Mouse (Mus musculus) forebrain, embryonic 13.5 days (tissue): Measurements from ENCODE around the gene Carm1. TPM values are rescaled to one million over a fixed set of nuclear protein-coding genes. Genes with fewer than 3 reads are reported as not detected.
A peak's percentile ranks its signal among the peaks of the same experiment; 100 is the strongest.
"Not testable (repeated sequence)": the region's sequence is repeated elsewhere in the genome, so short reads cannot be mapped to it uniquely, and the experiment has no call there.

Experiments
- ATAC-seq: fragments of 200-750 bp; cut with Nextera tagmentation; 2 replicates; pipeline ENCODE4 v1.8.0; 2017
- H3K27ac ChIP-seq: fragments of 300-500 bp; sonication (generic); 2 replicates; pipeline ENCODE4 v1.5.1; 2015; ENCODE audit warnings: inconsistent platforms, mild to moderate bottlenecking, moderate library complexity
- H3K27me3 ChIP-seq: fragments of 300-500 bp; sonication (generic); 2 replicates; pipeline ENCODE4 v1.6.1; 2015; ENCODE audit warnings: mild to moderate bottlenecking, inconsistent platforms
- H3K36me3 ChIP-seq: fragments of 300-500 bp; sonication (generic); 2 replicates; pipeline ENCODE4 v1.6.1; 2015; ENCODE audit warnings: mild to moderate bottlenecking, inconsistent platforms; ENCODE audit not compliant: poor library complexity, severe bottlenecking
- H3K4me1 ChIP-seq: fragments of 300-500 bp; sonication (generic); 2 replicates; pipeline ENCODE4 v1.6.1; 2015; ENCODE audit warnings: inconsistent platforms
- H3K4me2 ChIP-seq: fragments of 300-500 bp; sonication (generic); 2 replicates; pipeline ENCODE4 v1.6.1; 2015; ENCODE audit warnings: inconsistent platforms, mild to moderate bottlenecking, moderate library complexity
- H3K4me3 ChIP-seq: fragments of 300-500 bp; sonication (generic); 2 replicates; pipeline ENCODE4 v1.5.1; 2015; ENCODE audit warnings: mild to moderate bottlenecking, inconsistent platforms
- H3K9ac ChIP-seq: fragments of 300-500 bp; sonication (generic); 2 replicates; pipeline ENCODE4 v1.6.1; 2015; ENCODE audit warnings: mild to moderate bottlenecking, inconsistent platforms
- H3K9me3 ChIP-seq: fragments of 300-500 bp; sonication (generic); replicated peaks from 2 replicates; pipeline ENCODE4 v1.6.1; 2016; ENCODE audit warnings: inconsistent platforms
- WGBS: fragments of 180-500 bp; shearing (Covaris S2); methylation state at CpG from one replicate; pipeline ENCODE4 v1.1.7; 2015; 5-methylcytosine and 5-hydroxymethylcytosine counted together
- polyA plus RNA-seq: library from polyadenylated mRNA; unstranded; fragments of >200 nt; fragmentation: Nextera tagmentation; extraction: Ambion mirVana; gene quantifications from 2 replicates; pipeline ENCODE4 v1.2.1, GENCODE M21; 2015

The Carm1 gene
- polyA plus RNA-seq, 1 experiment from 2014 or later, result 28.5 TPM

- Histone ChIP-seq H3K9me3 (no peaks in the 10 kb centered on the region), H3K27me3 (no peaks in the 10 kb centered on the region), H3K36me3 (peaks cover 7% of the 10 kb centered on the region), H3K4me3 (no peak overlapping the region), H3K4me2 (no peak overlapping the region), H3K9ac (no peak overlapping the region), H3K27ac (no peak overlapping the region), H3K4me1 (peaks cover 16% of the 10 kb centered on the region)
- WGBS, result 98% methylated on average over 4 of the region's 4 CpGs
- ATAC-seq, result no peak
Measured at GRCm38 (mm10) chr9:21513466-21513865, 33.2 kb upstream of the Carm1 start.

DNA sequence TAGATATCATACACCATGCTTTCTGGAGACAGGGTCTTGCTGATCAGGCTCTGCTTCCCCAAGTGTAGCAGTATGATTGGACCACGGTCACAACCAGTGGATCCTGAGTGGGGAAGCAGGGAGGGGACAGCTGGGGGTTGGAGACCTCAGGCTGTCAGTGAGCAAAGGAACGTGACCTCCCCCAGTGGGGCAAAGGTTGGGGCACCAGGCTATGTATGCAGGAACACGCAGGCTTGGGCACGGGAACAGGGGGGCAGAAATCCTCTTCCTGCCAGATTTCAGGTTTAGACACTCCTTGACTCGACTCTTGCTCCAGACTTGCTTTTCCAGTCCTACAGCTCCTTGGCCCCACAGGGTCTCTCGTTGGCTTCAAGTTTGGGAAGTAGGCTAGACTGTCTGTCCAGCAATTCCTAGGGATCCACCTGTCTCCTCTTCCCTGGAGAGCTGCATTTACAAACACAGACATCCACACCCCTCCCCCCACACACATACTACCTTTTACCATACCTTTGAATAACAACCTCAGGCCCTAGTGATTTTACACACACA, 28.7 kb upstream of the Carm1 start:
- Histone ChIP-seq H3K36me3 (no peaks in the 10 kb centered on the region), H3K9me3 (no peaks in the 10 kb centered on the region), H3K4me2 (no peak overlapping the region), H3K4me1 (no peaks in the 10 kb centered on the region), H3K27ac (no peak overlapping the region), H3K4me3 (no peak overlapping the region), H3K9ac (no peak overlapping the region), H3K27me3 (no peaks in the 10 kb centered on the region)
- WGBS, result 88% methylated on average over 6 of the region's 6 CpGs
- ATAC-seq, result no peak

- not testable (repeated sequence) for H3K27ac ChIP-seq, H3K4me3 ChIP-seq, ATAC-seq, H3K9me3 ChIP-seq, H3K36me3 ChIP-seq, H3K27me3 ChIP-seq, H3K9ac ChIP-seq, H3K4me1 ChIP-seq, H3K4me2 ChIP-seq
- WGBS, result 84% methylated on average over 6 of the region's 6 CpGs
Measured at GRCm38 (mm10) chr9:21518690-21519089, 28.0 kb upstream of the Carm1 start.

- WGBS, result 86% methylated on average over 7 of the region's 7 CpGs
- H3K4me1 ChIP-seq, result no peaks in the 10 kb centered on the region
- no peak for ATAC-seq
- no peaks in the 10 kb centered on the region for H3K27me3 ChIP-seq
- H3K27ac ChIP-seq, result no peak overlapping the region
- H3K4me2 ChIP-seq, result no peak overlapping the region
- no peaks in the 10 kb centered on the region for H3K9me3 ChIP-seq
- no peak overlapping the region for H3K4me3 ChIP-seq
- no peak overlapping the region for H3K9ac ChIP-seq
- H3K36me3 ChIP-seq, result no peaks in the 10 kb centered on the region
Measured at GRCm38 (mm10) chr9:21525142-21525936, 21.4 kb upstream of the Carm1 start.

DNA sequence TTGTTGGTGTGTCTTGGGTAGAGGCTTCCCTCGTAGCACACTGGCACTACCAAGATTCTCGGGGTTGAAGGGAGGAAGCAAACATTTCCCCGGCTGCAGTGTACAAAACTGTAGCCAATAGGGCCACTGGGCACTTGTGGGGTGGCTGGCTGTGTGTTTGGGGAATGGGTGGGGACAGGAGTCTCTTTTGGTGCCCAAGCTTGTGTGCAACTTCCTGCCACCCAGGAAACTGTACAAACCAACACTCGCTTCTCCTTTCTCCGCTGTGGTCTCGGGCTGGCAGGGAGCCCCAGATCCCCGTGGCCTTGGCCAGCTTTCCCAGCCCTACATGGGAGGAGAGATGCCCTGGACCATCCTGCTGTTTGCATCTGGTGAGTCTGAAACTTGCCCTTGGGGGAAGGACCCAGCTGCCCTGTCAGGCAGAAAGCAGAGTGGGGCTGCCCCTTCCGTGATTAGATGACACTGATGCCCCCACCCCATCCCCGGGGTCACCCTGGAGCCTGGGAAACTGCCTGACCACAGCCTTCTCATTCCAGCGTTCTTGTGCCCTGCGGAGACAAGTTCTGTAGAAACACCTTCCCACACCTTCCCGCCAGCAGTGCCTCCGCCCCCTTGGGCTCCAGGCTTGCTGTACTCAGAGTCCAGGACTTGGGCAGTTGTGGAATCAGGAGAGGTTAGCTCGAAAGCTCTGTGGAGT, 20.6 kb upstream of the Carm1 start, which contains the start of gene AB124611:
TSS of gene AB124611 (plus strand) at position 240 of the 697 bp plus-strand sequence.
- Histone ChIP-seq H3K36me3 (no peaks in the 10 kb centered on the region), H3K9me3 (no peaks in the 10 kb centered on the region), H3K4me1 (no peaks in the 10 kb centered on the region), H3K4me3 (no peak within 1 kb of the TSS), H3K4me2 (no peak within 1 kb of the TSS), H3K9ac (peak within 1 kb of the TSS; percentile 9), H3K27ac (no peak within 1 kb of the TSS), H3K27me3 (no peaks in the 10 kb centered on the region)
- 69% methylated on average over 14 of the region's 14 CpGs for WGBS
- no peak for ATAC-seq

DNA sequence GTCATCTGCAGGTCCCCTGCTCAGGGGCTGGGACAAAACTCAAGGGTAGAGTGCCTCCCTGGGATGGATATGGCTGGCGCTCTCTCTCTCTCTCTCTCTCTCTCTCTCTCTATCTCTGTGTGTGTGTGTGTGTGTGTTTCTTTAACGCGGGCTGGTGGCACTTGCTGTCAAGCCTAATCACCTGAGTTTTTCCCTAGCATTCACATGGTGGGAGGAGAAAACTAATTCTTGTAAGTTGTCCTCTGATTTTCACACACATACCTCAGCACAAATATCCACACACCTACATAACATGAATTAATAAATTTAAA, 20.1 kb upstream of the Carm1 start:
- H3K4me3 ChIP-seq, result no peak overlapping the region
- whole genome bisulfite sequencing, result 74% methylated on average over 3 of the region's 3 CpGs
- no peaks in the 10 kb centered on the region for H3K4me1 ChIP-seq
- no peaks in the 10 kb centered on the region for H3K9me3 ChIP-seq
- no peak overlapping the region; the same call in 1 of the 2 replicates for H3K9ac ChIP-seq
- H3K27ac ChIP-seq, result no peak overlapping the region
- H3K27me3 ChIP-seq, result no peaks in the 10 kb centered on the region
- no peak for ATAC-seq
- H3K4me2 ChIP-seq, result no peak overlapping the region
- no peaks in the 10 kb centered on the region for H3K36me3 ChIP-seq

DNA sequence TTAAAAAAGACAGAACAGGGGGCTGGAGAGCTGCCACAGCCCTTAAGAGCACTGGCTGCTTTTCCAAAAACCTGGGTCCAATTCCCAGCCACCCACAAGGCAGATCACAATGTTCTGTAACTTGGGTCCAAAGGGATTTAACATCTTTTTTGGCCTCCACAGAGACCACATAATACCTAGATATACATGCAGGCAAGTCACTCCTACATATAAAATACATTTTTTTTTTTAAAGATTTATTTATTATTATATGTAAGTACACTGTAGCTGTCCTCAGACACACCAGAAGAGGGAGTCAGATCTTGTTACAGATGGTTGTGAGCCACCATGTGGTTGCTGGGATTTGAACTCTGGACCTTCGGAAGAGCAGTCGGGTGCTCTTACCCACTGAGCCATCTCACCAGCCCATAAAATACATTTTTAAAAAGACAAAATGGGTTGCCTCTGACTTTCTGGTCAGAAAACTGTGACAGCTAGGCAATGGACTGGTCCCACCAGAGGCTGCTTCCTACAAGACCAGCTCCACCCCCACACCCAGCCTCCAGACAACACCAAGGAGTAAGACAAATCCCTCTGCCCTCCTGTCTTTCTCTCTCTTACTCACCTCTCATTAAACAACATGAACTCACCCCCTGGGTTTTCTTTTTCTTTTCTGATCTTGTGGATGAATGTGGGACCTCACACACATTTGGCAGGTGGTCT, 19.4 kb upstream of the Carm1 start:
- Histone ChIP-seq H3K9me3 (no peaks in the 10 kb centered on the region), H3K4me3 (no peak overlapping the region), H3K27ac (no peak overlapping the region), H3K36me3 (no peaks in the 10 kb centered on the region), H3K4me2 (no peak overlapping the region), H3K9ac (no peak overlapping the region), H3K4me1 (no peaks in the 10 kb centered on the region), H3K27me3 (no peaks in the 10 kb centered on the region)
- no peak for ATAC-seq
- 85% methylated on average over 2 of the region's 2 CpGs for WGBS

- Histone ChIP-seq H3K4me2 (no peak overlapping the region), H3K36me3 (no peaks in the 10 kb centered on the region), H3K9me3 (no peaks in the 10 kb centered on the region), H3K27me3 (no peaks in the 10 kb centered on the region), H3K4me3 (no peak overlapping the region), H3K4me1 (no peaks in the 10 kb centered on the region), H3K27ac (no peak overlapping the region), H3K9ac (no peak overlapping the region)
- 87% methylated on average over 1 of the region's 1 CpGs for WGBS
- no peak for ATAC-seq
Measured at GRCm38 (mm10) chr9:21527917-21528324, 18.8 kb upstream of the Carm1 start.

GRCm38 (mm10) chr9:21536501-21536900, 10.2 kb upstream of the Carm1 start:
- whole genome bisulfite sequencing, result 96% methylated on average over 14 of the region's 14 CpGs
- no peaks in the 10 kb centered on the region for H3K4me1 ChIP-seq
- ATAC-seq, result no peak
- no peak overlapping the region for H3K4me2 ChIP-seq
- H3K9ac ChIP-seq, result no peak overlapping the region
- 0 out of 2 replicates have a peak, but pooled peaks cover 4% of the 10 kb centered on the region for H3K36me3 ChIP-seq
- no peaks in the 10 kb centered on the region for H3K9me3 ChIP-seq
- no peaks in the 10 kb centered on the region for H3K27me3 ChIP-seq
- no peak overlapping the region for H3K4me3 ChIP-seq
- H3K27ac ChIP-seq, result no peak overlapping the region

DNA sequence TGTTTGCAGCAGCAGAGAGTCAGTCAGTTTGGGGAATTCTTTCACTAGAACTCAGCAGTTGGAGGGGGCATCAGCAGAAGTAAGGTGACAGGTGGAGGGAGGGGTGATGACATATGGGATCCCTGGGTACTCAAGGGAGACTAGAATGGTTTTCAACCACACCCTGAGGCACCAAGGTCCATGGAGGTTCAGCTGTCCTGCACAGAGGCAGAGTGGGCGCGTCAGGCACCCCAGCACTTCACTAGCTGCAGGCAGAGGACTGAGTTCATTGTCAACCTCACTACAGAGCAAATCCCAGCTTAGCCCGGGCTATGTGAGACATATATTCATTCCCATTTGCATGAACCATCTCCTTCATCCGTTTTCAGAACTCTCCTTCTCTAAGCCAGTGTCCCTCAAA, 9.7 kb upstream of the Carm1 start:
- H3K4me2 ChIP-seq, result no peak overlapping the region
- 80% methylated on average over 4 of the region's 4 CpGs for WGBS
- no peak overlapping the region for H3K4me3 ChIP-seq
- H3K36me3 ChIP-seq, result 0 out of 2 replicates have a peak, but pooled peaks cover 4% of the 10 kb centered on the region
- ATAC-seq, result no peak
- H3K27me3 ChIP-seq, result no peaks in the 10 kb centered on the region
- no peak overlapping the region for H3K27ac ChIP-seq
- H3K9me3 ChIP-seq, result no peaks in the 10 kb centered on the region
- no peak overlapping the region for H3K9ac ChIP-seq
- no peaks in the 10 kb centered on the region for H3K4me1 ChIP-seq

GRCm38 (mm10) chr9:21539981-21540753, 6.5 kb upstream of the Carm1 start:
- peaks cover 8% of the 10 kb centered on the region; the same call in 1 of the 2 replicates for H3K36me3 ChIP-seq
- H3K4me1 ChIP-seq, result peaks cover 7% of the 10 kb centered on the region
- no peaks in the 10 kb centered on the region for H3K27me3 ChIP-seq
- no peak for ATAC-seq
- H3K4me3 ChIP-seq, result no peak overlapping the region
- no peak overlapping the region for H3K4me2 ChIP-seq
- H3K9ac ChIP-seq, result no peak overlapping the region
- no peaks in the 10 kb centered on the region for H3K9me3 ChIP-seq
- no peak overlapping the region for H3K27ac ChIP-seq
- 84% methylated on average over 7 of the region's 7 CpGs for WGBS
